Mouse (Mus musculus): Measurements from ENCODE around the gene Otos.

DNA sequence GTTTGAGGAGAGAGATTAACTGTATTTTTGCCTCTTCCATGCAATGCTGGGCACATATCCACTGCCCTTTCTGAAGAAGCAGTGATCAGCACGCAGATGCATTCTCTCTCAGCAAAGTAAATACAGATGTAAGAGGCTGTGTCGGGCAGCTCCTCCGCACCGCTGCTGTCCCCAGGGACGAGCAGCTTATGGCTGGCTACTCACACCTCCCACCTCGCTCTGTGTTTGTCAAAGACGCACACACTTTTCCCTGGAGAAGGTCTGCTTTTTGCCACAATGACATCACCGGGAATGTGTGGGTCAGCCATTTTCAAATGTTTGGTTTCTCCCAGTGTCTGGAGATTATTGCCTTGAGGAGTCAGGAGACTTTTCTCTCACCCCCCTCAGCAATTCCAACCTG lies 38.4 kb upstream of the Otos start:
- TF ChIP-seq CTCF (IDR thresholded peaks at IDR 0.05; ENCODE audit: borderline replicate concordance, control insufficient read depth, extremely low read depth, insufficient read depth, low read length, poor library complexity): no peak
- TF ChIP-seq POLR2A (IDR thresholded peaks at IDR 0.05; ENCODE audit: control insufficient read depth, extremely low read depth, insufficient read depth, low read length, poor library complexity): no peak

Measured in thymus, adult 2 months (tissue).